Mouse (Mus musculus): Measurements from ENCODE around the gene Lrrc10b. TPM values are rescaled to one million over a fixed set of nuclear protein-coding genes. Genes with fewer than 3 reads are reported as not detected.

Lrrc10b gene
- polyA plus RNA-seq (2014; fragmentation: Illumina TruSeq; extraction: RNeasy Lipid Tissue Mini Kit (QIAGEN cat#74804); ENCODE audit: low read depth, low replicate concordance) = 0.35 TPM

DNA sequence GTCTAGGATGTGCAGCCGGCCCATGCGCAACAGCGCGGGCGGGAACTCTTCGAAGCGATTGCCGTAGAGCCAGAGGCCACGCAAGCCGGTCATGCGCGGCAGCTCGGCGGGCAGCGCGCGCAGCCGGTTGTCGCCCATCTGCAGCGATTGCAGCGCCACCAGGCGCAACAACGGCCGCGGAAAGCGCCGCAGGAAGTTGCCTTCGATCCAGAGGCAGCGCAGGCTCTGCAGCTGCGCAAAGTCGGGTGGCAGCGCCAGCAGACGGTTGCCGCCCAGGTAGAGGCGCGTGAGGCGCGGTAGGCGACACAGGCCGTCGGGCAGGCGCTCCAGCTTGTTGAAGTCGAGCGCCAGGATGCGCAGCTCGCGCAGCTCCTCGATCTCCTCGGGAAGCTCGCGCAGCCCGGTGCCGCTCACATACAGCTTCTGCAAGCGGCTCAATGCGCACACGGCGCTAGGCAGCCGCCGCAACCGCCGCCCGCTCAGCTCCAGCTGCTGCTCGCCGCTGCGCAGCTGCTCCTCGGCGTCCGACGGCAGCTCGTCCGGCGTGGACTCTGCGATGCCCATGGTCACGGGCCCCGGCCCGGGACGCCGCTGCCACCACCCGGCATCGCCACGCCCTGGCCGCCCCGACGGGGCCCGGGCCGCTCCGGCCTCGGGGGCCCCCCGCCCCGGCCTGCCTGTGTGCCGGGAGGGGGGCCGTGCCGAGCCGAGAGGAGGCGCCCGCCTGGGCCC is at the start of gene Lrrc10b:
Lrrc10b (minus strand) TSS at position 722 of the 732 bp plus-strand sequence.

DNA sequence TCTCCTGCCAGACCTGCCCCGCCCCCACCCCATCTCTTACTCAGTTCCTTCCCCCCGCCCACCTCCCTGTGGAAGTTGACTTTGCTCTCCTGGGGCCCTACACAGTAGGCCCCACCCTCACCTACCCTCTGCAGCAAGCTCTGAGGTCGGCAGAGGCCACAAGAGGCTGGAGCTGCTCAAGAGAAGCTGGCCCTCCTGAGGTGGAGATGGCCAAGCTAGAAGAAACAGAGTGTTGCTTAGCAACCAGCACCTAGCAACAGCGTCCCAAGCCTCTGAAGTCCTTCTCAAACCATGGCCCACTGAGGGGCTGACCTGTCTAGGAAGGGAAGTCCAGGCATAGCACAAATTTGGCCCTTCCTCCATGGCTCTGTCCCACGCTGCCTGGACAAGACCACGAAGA is 25.4 kb upstream of the Lrrc10b start, which contains the start of gene Ppp1r32:
Ppp1r32 (minus strand) TSS at position 226 of the 400 bp plus-strand sequence.

Other genes starting within 250 kb of the Lrrc10b start
- not detected for gene Myrf, start 216.7 kb downstream of the Lrrc10b start, polyA plus RNA-seq (2014; fragmentation: Illumina TruSeq; extraction: RNeasy Lipid Tissue Mini Kit (QIAGEN cat#74804); ENCODE audit: low read depth, low replicate concordance)
- 0.17 TPM for gene Dagla, start 152.6 kb downstream of the Lrrc10b start, polyA plus RNA-seq (2014; fragmentation: Illumina TruSeq; extraction: RNeasy Lipid Tissue Mini Kit (QIAGEN cat#74804); ENCODE audit: low read depth, low replicate concordance)
- gene Syt7, start 68.4 kb downstream of the Lrrc10b start, polyA plus RNA-seq (2014; fragmentation: Illumina TruSeq; extraction: RNeasy Lipid Tissue Mini Kit (QIAGEN cat#74804); ENCODE audit: low read depth, low replicate concordance) = 7.2 TPM
- not detected for gene Ppp1r32, start 25.5 kb upstream of the Lrrc10b start, polyA plus RNA-seq (2014; fragmentation: Illumina TruSeq; extraction: RNeasy Lipid Tissue Mini Kit (QIAGEN cat#74804); ENCODE audit: low read depth, low replicate concordance)
- gene Cpsf7, start 67.8 kb upstream of the Lrrc10b start, polyA plus RNA-seq (2014; fragmentation: Illumina TruSeq; extraction: RNeasy Lipid Tissue Mini Kit (QIAGEN cat#74804); ENCODE audit: low read depth, low replicate concordance) = 61.8 TPM
- 105 TPM for gene Sdhaf2, start 68.7 kb upstream of the Lrrc10b start, polyA plus RNA-seq (2014; fragmentation: Illumina TruSeq; extraction: RNeasy Lipid Tissue Mini Kit (QIAGEN cat#74804); ENCODE audit: low read depth, low replicate concordance)
- 6.6 TPM for gene Tmem216, start 98.8 kb upstream of the Lrrc10b start, polyA plus RNA-seq (2014; fragmentation: Illumina TruSeq; extraction: RNeasy Lipid Tissue Mini Kit (QIAGEN cat#74804); ENCODE audit: low read depth, low replicate concordance)
- 3.1 TPM for gene Cyb561a3, start 119.7 kb upstream of the Lrrc10b start, polyA plus RNA-seq (2014; fragmentation: Illumina TruSeq; extraction: RNeasy Lipid Tissue Mini Kit (QIAGEN cat#74804); ENCODE audit: low read depth, low replicate concordance)
- gene Tmem138, start 119.9 kb upstream of the Lrrc10b start, polyA plus RNA-seq (2014; fragmentation: Illumina TruSeq; extraction: RNeasy Lipid Tissue Mini Kit (QIAGEN cat#74804); ENCODE audit: low read depth, low replicate concordance) = 5.6 TPM
- 103 TPM for gene Ddb1, start 147.9 kb upstream of the Lrrc10b start, polyA plus RNA-seq (2014; fragmentation: Illumina TruSeq; extraction: RNeasy Lipid Tissue Mini Kit (QIAGEN cat#74804); ENCODE audit: low read depth, low replicate concordance)
- gene Tkfc, start 148.2 kb upstream of the Lrrc10b start, polyA plus RNA-seq (2014; fragmentation: Illumina TruSeq; extraction: RNeasy Lipid Tissue Mini Kit (QIAGEN cat#74804); ENCODE audit: low read depth, low replicate concordance) = 3.4 TPM
- gene Vwce, start 176.7 kb upstream of the Lrrc10b start, polyA plus RNA-seq (2014; fragmentation: Illumina TruSeq; extraction: RNeasy Lipid Tissue Mini Kit (QIAGEN cat#74804); ENCODE audit: low read depth, low replicate concordance) = not detected
- gene Pga5, start 220.6 kb upstream of the Lrrc10b start, polyA plus RNA-seq (2014; fragmentation: Illumina TruSeq; extraction: RNeasy Lipid Tissue Mini Kit (QIAGEN cat#74804); ENCODE audit: low read depth, low replicate concordance) = not detected
- 3.1 TPM for gene Vps37c, start 231.3 kb upstream of the Lrrc10b start, polyA plus RNA-seq (2014; fragmentation: Illumina TruSeq; extraction: RNeasy Lipid Tissue Mini Kit (QIAGEN cat#74804); ENCODE audit: low read depth, low replicate concordance)